Mouse (Mus musculus): ENCODE data around the gene Asl.

GRCm38 (mm10) chr5:130067841-130068264 is 38.8 kb upstream of the Asl start:
- TF ChIP-seq CTCF (conservative IDR thresholded peaks at IDR 0.05; ENCODE audit: insufficient read depth, insufficient read length, low read depth, low read length), result no peak
- TF ChIP-seq POLR2A (IDR thresholded peaks at IDR 0.05; ENCODE audit: low read depth, low read length), result no peak
